Mouse (Mus musculus): ENCODE data around the gene Tln2. TPM values are rescaled to one million over a fixed set of nuclear protein-coding genes. Genes with fewer than 3 reads are reported as not detected.
A peak's percentile ranks its signal among the peaks of the same experiment; 100 is the strongest.

Tln2 gene
- total and polyA plus RNA-seq, 2 experiments from 2014 or later = 59.3 to 71.1 TPM

- WGBS = 45% methylated on average over 2 of the region's 2 CpGs
- Histone ChIP-seq H3K36me3 (ENCODE audit: insufficient read depth, low read length) (no peaks in the 10 kb centered on the region), H3K4me3 (ENCODE audit: low read length) (no peak overlapping the region), H3K4me2 (ENCODE audit: low read depth, low read length) (no peak overlapping the region), H3K27ac (peak overlapping the region; percentile 64; the same call in 1 of the 2 replicates), H3K9ac (replicated peaks; ENCODE audit: low read length) (no peak overlapping the region), H3K4me1 (ENCODE audit: insufficient read depth, low read length) (peaks cover 7% of the 10 kb centered on the region), H3K9me3 (ENCODE audit: low read length) (no peaks in the 10 kb centered on the region), H3K27me3 (ENCODE audit: insufficient read depth, low read length) (no peaks in the 10 kb centered on the region)
- TF ChIP-seq CTCF (IDR thresholded peaks at IDR 0.05; ENCODE audit: low read depth) = no peak
- DNase-seq (ENCODE audit: low spot score) = peak; percentile 67
- ATAC-seq = peak; percentile 42
Measured at GRCm38 (mm10) chr9:67264896-67265295, 294.6 kb downstream of the Tln2 start.

- Histone ChIP-seq H3K36me3 (ENCODE audit: insufficient read depth, low read length) (peaks cover 4% of the 10 kb centered on the region; the same call in 1 of the 2 replicates), H3K4me3 (ENCODE audit: low read length) (no peak overlapping the region), H3K27me3 (ENCODE audit: insufficient read depth, low read length) (no peaks in the 10 kb centered on the region), H3K9ac (replicated peaks; ENCODE audit: low read length) (no peak overlapping the region), H3K27ac (no peak overlapping the region), H3K9me3 (ENCODE audit: low read length) (no peaks in the 10 kb centered on the region), H3K4me1 (ENCODE audit: insufficient read depth, low read length) (peaks cover 7% of the 10 kb centered on the region), H3K4me2 (ENCODE audit: low read depth, low read length) (no peak overlapping the region)
- DNase-seq (ENCODE audit: low spot score) (peak; percentile 23), ATAC-seq (no peak)
- 26% methylated on average over 13 of the region's 13 CpGs for WGBS
- 0 out of 2 replicates have a peak, but pooled peaks have one; percentile 26 for TF ChIP-seq CTCF (IDR thresholded peaks at IDR 0.05; ENCODE audit: low read depth)
Measured at GRCm38 (mm10) chr9:67260835-67261599, 298.5 kb downstream of the Tln2 start.

- no peak overlapping the region for H3K27ac ChIP-seq
- ATAC-seq = no peak
- TF ChIP-seq CTCF (IDR thresholded peaks at IDR 0.05; ENCODE audit: low read depth) = no peak
- H3K9me3 ChIP-seq (ENCODE audit: low read length) = no peaks in the 10 kb centered on the region
- WGBS = 88% methylated on average over 2 of the region's 2 CpGs
- no peak overlapping the region for H3K9ac ChIP-seq (replicated peaks; ENCODE audit: low read length)
- no peak overlapping the region for H3K4me3 ChIP-seq (ENCODE audit: low read length)
- no peak overlapping the region for H3K4me2 ChIP-seq (ENCODE audit: low read depth, low read length)
- DNase-seq (ENCODE audit: low spot score) = no peak
- H3K36me3 ChIP-seq (ENCODE audit: insufficient read depth, low read length) = peaks cover 4% of the 10 kb centered on the region; the same call in 1 of the 2 replicates
- H3K27me3 ChIP-seq (ENCODE audit: insufficient read depth, low read length) = no peaks in the 10 kb centered on the region
- H3K4me1 ChIP-seq (ENCODE audit: insufficient read depth, low read length) = no peaks in the 10 kb centered on the region
Measured at GRCm38 (mm10) chr9:67250141-67250540, 309.4 kb downstream of the Tln2 start.

GRCm38 (mm10) chr9:67247365-67247950, 312.0 kb downstream of the Tln2 start:
- no peak for DNase-seq (ENCODE audit: low spot score)
- no peak for TF ChIP-seq CTCF (IDR thresholded peaks at IDR 0.05; ENCODE audit: low read depth)
- H3K36me3 ChIP-seq (ENCODE audit: insufficient read depth, low read length) = no peaks in the 10 kb centered on the region; the same call in 1 of the 2 replicates
- no peak overlapping the region for H3K9ac ChIP-seq (replicated peaks; ENCODE audit: low read length)
- no peak for ATAC-seq
- no peak overlapping the region for H3K4me3 ChIP-seq (ENCODE audit: low read length)
- H3K27ac ChIP-seq = no peak overlapping the region
- 86% methylated on average over 10 of the region's 10 CpGs for WGBS
- H3K9me3 ChIP-seq (ENCODE audit: low read length) = no peaks in the 10 kb centered on the region
- H3K27me3 ChIP-seq (ENCODE audit: insufficient read depth, low read length) = no peaks in the 10 kb centered on the region
- H3K4me1 ChIP-seq (ENCODE audit: insufficient read depth, low read length) = no peaks in the 10 kb centered on the region
- H3K4me2 ChIP-seq (ENCODE audit: low read depth, low read length) = no peak overlapping the region

GRCm38 (mm10) chr9:67245265-67245664, 314.2 kb downstream of the Tln2 start:
- peak; percentile 44 for TF ChIP-seq CTCF (IDR thresholded peaks at IDR 0.05; ENCODE audit: low read depth)
- DNase-seq (ENCODE audit: low spot score) (no peak), ATAC-seq (no peak)
- Histone ChIP-seq H3K27me3 (ENCODE audit: insufficient read depth, low read length) (no peaks in the 10 kb centered on the region), H3K9me3 (ENCODE audit: low read length) (no peaks in the 10 kb centered on the region), H3K4me2 (ENCODE audit: low read depth, low read length) (no peak overlapping the region), H3K27ac (no peak overlapping the region), H3K4me1 (ENCODE audit: insufficient read depth, low read length) (no peaks in the 10 kb centered on the region), H3K4me3 (ENCODE audit: low read length) (no peak overlapping the region), H3K9ac (replicated peaks; ENCODE audit: low read length) (no peak overlapping the region), H3K36me3 (ENCODE audit: insufficient read depth, low read length) (peaks cover 2% of the 10 kb centered on the region; the same call in 1 of the 2 replicates)
- WGBS = 97% methylated on average over 2 of the region's 2 CpGs

GRCm38 (mm10) chr9:67241683-67242082, 317.8 kb downstream of the Tln2 start:
- Histone ChIP-seq H3K9ac (replicated peaks; ENCODE audit: low read length) (no peak overlapping the region), H3K9me3 (ENCODE audit: low read length) (no peaks in the 10 kb centered on the region), H3K36me3 (ENCODE audit: insufficient read depth, low read length) (peaks cover 11% of the 10 kb centered on the region; the same call in 1 of the 2 replicates), H3K4me2 (ENCODE audit: low read depth, low read length) (no peak overlapping the region), H3K4me3 (ENCODE audit: low read length) (no peak overlapping the region), H3K27ac (no peak overlapping the region), H3K4me1 (ENCODE audit: insufficient read depth, low read length) (no peaks in the 10 kb centered on the region), H3K27me3 (ENCODE audit: insufficient read depth, low read length) (no peaks in the 10 kb centered on the region)
- TF ChIP-seq CTCF (IDR thresholded peaks at IDR 0.05; ENCODE audit: low read depth) = no peak
- no peak for DNase-seq (ENCODE audit: low spot score)
- 81% methylated on average over 5 of the region's 5 CpGs for WGBS
- no peak for ATAC-seq

Data from hindbrain, postnatal 0 days (tissue).